Mouse (Mus musculus) hindlimb bud, embryonic 11.5 days (tissue): ENCODE data around the gene Mst1.

ENCODE experiments used
- DNase-seq: peaks from one replicate; pipeline ENCODE4 v3.0.0-alpha.2; 2012; ENCODE audit warnings: low read depth, low spot score; ENCODE audit errors: extremely low spot score

The Mst1 gene

DNA sequence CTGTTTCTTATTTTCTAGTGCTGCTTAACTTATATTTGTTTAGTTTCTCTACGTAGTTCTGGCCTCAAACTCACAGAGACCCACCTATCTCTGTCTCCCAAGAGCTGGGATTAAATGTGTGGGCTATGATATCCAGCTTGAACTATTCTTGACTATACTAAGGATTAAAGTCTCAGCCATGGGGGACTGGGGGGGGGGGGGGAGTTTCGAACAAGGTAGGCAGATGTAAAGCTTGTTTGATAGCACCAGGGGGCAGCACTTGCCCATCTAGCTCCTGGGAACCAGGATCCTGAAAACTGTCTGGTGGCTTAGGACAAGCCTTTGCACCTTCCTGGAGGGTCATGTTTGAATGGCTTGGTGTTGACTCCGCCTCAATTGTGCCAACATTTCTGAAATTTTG, 15.3 kb downstream of the Mst1 start:
- no peak for DNase-seq

- no peak for DNase-seq
These were observed 15.9 kb downstream of the Mst1 start for GRCm38 (mm10) chr9:108095949-108096712.

DNA sequence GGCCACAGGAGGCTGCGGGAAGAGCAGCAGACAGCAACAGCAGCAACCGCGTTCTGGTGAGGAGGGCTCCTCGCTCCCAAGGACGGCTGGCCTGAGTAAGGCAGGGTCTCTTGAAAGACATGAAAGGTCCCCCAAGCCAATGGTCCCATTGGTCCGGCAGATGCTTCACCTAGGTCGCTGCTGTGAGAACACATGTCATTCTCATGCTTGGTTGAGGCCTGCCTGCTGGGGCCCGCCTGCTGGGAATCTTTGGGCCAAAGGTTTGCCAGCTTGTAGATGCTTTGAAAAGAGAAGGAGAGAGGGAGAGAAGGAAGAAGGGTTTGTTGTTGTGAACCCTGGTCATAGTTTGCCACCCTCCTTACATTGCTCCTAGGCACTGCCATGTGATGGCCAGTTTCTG, 19.4 kb downstream of the Mst1 start:
- DNase-seq = no peak

- DNase-seq = no peak
These were observed 24.7 kb downstream of the Mst1 start for GRCm38 (mm10) chr9:108104766-108105548.

DNA sequence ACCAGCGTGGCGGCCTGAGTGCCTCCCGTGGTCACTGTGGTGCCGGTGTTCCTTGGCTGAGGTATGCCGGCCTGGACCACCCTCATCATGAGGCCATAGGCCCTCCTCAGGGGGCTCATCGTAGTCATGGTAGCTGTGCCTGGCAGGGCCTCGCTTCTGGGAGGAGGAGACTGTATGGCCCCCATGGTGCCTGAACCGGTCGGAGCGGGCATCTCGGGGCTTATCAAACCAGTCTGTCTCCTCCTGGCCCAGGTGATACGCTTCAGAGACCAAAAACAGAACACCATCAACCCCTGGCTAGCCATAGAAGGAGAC, 25.3 kb downstream of the Mst1 start:
- DNase-seq = no peak

DNA sequence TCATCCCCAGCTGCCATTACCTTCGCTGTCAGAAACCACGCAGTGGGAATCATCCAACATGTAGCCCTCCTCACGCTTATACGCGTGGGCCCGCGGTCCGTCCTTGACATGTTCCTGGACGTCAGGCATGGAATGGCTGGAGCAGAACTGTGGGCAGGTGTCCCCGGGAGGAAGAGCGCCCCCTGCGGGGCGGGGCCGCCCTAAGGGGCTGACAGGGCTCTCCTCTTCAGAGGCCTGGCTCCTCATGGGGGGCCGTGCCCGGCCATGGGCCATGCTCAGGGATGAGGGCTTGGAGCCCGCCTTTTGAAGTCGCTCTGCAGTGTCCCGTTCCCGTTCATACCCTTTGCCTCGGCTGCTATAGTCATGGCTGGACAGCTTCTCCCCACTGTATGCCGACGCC, 25.9 kb downstream of the Mst1 start:
- no peak for DNase-seq

GRCm38 (mm10) chr9:108107867-108108266, 27.6 kb downstream of the Mst1 start:
- no peak for DNase-seq

GRCm38 (mm10) chr9:108110160-108110559, 29.9 kb downstream of the Mst1 start:
- no peak for DNase-seq

DNA sequence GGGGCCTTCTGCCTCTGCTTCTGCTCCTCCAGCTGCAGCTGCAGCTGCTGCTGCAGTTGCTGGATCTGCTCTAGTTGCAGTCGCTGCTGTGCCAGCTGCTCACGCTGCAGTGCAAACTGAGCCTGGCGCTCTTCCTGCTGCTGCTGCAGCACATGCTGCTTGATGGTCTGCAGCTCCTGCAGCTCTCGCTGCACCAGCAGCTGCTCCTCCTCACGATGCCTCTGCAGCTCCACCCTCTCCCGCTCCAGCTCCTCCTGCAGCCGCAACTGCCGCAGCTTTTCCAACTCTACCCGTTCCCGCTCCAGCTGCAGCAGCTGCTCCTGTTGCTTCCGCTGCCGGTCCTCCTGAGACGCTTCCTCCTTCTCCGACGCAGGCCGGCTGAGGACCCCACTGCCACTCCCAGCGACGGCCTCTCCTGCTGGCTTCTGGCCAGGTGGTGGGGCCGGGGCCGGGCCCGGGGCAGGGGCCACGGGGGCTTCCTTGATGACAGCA, 30.9 kb downstream of the Mst1 start:
- no peak for DNase-seq

GRCm38 (mm10) chr9:108111593-108112121, 31.4 kb downstream of the Mst1 start:
- DNase-seq = no peak

DNA sequence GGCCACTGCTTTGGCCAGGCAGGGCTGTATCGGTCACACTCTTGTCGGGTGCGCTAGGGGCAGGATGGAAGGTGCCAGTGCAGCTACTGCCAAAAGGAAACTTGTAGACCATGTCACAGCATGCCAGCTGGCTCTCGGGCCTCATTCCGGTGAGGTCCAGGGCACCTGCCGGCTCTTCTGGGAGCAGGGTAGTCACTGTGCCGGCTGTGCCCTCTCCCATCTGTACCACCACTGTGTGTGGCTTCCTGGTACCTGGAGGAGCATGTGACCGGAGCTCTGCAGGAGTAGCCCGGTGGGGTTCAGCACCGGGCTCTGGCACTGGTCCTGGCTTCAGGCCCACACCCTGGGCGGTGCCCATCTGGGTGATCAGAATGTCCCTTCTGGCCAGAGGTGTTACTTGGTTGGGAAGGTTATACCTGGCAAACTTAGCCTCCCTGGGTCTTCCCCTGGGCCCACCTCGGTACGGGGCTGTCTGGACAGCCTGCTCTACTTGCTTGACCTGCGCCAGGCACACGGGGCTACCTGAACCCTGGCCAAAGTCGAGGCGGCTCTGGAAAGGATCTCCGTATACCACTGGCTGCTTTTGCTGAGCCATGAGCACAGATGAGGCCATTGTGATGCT, 32.6 kb downstream of the Mst1 start:
- no peak for DNase-seq

DNA sequence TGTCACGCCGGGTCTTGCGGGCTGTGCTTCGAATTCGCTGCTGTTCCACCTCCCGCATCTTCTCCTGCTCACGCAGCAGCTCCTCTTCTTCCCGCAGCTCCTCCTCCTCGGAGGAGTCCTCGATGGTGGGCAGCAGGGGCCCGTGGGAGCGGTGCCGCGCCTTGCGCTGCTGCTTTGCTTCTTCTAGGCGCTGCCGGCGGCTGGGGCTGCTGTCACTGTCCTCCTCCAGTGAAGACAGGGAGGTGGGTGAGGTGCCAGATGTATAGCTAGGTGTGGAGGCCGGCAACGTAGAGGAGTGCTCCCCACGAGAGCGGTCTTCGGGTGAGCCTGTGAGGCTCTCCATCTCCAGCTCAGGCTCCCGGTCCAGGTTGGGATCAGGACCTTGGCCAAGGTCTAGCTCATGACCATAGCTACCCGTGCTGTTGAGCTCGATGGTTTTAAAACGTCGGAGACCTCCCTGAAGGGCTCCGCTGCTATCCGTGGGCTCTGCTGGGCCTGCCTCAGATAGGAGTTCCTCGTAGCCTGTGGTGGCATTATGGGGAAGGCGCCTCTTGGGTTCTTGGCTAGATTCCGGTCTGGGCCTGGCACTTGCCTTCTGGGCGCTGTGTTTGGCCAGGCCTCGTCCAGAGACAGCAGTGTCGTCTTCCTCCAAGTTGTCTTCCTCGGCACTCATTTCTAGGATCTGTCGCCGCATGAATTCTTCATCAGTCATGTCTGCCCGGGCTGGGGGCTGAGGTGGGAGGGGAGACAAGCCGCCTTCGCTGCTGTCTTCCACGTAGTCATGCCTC, 35.2 kb downstream of the Mst1 start:
- DNase-seq = no peak

DNA sequence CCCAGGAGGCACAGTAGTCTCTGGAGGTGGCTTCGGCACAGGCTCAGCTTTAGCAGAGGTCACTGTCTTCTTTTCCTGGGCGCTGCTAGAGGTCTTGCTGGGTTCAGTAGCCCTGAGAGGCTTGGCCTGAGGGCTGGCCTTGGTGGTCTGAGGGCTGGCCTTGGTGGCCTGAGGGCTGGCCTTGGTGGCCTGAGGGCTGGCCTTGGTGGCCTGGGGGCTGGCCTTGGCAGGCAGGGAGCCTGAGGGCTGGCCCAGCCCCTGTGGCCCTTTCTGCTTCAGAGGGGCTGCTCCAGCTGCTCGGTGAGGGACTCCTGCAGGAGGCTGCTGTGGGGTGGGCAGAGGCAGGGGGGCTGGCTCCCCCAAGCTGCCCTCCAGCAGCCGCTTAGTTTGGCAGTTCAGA, 36.9 kb downstream of the Mst1 start:
- DNase-seq = no peak

DNA sequence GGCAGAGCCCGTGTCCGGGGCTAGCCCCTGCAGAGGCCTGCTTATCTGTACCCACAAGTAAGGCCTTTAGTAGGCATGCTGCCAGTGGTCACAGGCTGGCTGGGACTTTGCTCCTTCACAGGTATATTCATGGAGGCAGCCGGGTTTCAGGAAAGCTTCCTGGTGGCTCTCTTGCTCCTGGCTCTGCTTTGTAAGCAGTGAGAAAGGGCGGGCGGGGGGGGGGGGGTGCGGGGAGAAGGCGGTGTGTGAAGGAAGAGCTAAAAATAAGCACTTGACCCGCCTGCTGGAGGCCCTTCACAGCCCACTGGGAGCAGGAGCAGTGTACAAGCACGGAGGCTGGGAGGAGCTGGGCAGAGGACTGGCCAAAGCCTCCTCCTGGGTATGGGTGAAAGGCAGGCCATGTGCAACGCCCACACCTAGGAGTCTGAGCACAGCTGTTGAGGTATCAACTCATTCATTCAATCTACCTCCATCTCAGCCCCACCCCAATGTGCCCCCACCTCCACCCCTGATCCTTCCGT, 39.7 kb downstream of the Mst1 start:
- DNase-seq = no peak

DNA sequence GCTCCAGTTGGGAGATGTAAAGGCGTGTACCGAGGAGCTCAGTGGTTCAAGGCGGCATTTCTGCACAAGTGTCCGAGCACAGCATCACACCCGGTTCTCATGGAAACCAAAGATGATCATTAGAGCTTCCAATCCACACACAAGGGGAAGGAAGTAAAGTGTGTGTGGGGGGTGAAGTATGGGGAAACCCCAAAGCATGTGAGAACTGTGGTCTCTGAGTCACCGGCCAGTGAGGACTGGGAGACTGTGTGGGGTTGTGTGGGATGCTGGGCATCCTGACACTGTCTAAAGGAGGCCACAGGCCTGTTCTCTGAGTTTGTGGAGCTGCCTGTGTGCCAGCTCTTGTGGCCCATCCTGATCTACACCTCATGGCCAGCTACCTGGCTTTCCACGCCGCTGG, 40.4 kb downstream of the Mst1 start:
- no peak for DNase-seq

DNA sequence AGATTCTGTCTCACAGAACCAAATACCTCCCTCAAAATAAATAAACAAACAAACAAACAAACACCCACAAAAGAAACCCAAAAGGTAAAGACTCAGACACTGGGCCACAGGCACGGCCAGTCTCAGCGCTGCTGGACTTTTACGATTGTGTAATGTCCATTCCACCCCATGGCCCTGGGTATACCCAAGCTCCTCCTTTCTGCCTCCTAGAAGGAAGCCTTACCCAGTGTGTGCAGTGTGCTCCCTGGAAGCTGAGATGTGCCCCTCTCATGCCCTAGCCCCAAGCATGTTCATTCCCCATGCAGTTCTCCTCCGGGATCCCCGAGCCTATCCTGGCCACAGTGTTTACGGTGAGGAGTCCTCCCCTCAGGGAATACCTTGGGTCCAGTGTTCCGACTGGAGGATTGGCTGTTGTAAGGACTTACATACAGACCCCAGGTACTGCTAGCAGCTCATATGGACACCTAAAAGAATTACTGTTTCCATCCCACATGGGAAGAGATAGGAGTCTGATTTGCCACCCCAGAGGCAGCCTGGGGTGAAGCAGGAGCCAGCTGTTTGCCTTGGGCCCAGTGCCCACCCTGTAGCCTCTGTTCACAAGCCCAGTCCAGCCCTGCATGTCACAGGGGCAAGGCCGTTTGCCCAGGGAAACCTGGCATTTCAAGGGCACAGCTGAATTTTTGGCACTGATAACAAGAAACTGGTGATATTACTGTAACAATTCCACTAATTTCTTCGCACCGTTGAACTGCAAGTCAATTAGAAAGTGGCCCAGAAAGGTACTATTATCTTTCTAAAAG, 41.1 kb downstream of the Mst1 start:
- no peak for DNase-seq

DNA sequence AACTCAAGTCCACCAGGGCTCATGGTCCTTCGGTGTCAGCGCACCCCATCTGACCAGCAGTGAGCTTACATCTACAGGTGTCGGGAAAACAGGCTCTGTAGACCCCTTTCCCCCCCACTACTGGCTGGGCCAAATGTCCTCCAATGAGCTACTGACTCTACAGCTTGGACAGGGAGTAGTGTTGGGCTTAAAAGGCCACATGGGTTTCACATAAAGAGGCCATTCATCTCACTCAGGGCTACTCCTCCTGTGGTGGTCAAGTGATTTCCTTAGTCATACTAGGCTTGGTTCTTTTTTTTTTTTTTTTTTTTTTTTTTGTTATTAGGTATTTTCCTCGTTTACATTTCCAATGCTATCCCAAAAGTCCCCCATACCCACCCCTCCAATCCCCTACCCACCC, 43.7 kb downstream of the Mst1 start:
- no peak for DNase-seq

DNA sequence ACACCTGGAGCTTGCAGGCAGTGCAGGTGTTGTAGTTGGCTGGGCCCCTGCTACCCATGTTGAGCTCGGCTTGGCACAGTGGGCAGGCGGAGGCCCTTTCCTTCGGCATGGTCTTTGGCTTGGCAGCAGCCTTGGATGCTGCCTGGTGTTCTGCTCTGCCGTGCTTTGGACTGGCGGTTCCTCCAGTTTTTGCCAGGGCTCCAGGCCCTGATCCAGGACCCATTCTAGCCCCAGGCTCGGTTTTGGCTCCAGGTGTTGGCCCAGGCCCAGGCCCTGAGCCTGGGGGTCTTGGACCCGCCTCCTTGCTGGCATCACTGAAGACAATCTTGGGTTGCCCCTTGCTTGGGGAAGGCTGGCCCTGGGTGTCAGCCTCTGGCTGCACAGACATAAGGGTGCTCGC, 45.5 kb downstream of the Mst1 start:
- no peak for DNase-seq

DNA sequence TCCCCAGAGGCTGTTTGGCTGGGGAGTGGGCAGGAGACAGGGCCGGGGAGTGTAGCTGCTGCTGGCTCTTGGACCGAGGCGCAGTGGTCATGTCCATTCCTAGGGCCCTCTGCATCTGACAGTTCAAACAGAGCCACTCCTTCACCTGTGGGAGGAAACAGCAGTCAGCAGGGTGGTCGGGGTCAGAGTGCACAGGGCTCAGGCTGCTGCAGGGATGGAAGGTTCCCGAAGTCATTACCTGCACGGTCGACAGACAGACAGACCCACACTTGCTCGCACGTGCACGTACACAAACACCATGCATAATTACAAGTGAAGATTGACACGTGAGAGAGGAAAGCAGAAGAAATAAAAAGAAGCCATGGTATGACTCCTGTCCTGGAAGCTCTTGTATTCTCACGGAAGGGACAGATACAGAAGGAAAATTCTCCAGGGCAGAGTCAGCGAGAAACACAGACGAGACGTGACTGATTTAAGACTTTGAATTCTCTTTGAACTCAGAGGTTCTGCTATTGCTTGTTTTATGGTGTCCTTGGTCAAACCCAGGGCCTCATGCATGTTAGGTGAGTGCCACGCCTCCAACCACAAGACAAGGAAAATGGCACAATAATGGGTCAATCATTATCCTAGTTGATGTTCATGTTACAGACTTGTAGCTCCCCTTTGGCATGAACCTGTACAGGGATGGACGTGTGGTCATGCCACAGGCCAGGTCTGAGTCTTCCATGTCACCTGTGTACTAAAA, 46.4 kb downstream of the Mst1 start:
- no peak for DNase-seq
